Mouse (Mus musculus): ENCODE results near the gene Pakap. TPM values are rescaled to one million over a fixed set of nuclear protein-coding genes. Genes with fewer than 3 reads are reported as not detected.

The Pakap gene
- polyA plus RNA-seq, 1 experiment from 2014 or later, result 22.8 TPM

DNA sequence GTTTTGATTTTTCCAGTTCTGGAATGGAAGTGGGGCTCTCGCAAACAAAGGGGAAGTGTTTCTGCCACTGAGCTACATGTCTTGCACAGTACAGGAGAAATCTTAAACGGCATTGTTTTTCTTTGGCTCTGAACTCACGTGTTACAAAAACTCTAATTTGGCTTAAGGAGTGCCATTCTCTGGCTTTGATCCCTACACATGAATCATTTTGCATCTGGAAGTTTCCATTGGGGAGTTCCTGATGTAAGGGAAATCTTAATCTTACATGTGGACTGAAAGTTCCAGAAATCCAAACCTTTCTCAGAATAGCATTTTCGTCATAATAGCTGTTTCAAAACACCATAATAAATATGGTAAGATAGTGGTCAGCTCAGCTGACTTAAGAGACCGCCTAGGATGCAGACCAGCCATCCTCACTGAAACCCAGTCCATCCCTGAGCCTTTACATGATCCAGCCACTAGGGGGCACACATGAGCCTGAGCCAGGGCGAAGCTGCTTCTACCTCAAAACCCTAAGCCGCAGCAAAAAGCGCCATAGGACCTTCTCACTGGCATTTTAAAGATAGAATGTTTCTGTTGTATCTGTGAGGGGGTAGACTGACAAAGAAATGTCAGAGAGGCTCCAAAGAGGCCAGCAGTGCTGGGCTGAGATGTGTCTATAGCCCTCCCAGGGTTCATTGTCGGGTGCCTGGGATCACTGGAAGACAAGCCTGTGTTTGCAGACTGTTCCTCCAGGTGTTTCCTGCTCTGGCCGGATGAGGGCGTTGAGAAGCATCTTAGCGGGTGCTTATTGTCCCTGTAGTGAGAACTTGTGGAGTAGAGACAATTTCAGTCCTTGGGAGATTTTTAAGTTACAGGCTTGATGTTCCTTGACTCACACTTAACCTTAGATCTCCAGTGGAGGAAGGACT, 105.3 kb downstream of the Pakap start:
- Histone ChIP-seq H3K27me3 (ENCODE audit: low read depth, poor library complexity, severe bottlenecking) (peaks cover 25% of the 10 kb centered on the region), H3K36me3 (no peaks in the 10 kb centered on the region), H3K4me3 (peak overlapping the region; percentile 45), H3K27ac (replicated peaks) (peak overlapping the region; percentile 56), H3K4me1 (peaks cover 26% of the 10 kb centered on the region), H3K9me3 (replicated peaks) (no peaks in the 10 kb centered on the region)
- DNase-seq (ENCODE audit: low spot score), result peak; percentile 86
- WGBS, result 18% methylated on average over 12 of the region's 12 CpGs

GRCm38 (mm10) chr4:57674351-57674750, 106.4 kb downstream of the Pakap start:
- no peak for DNase-seq (ENCODE audit: low spot score)
- H3K9me3 ChIP-seq (replicated peaks), result no peaks in the 10 kb centered on the region
- H3K4me3 ChIP-seq, result no peak overlapping the region
- no peak overlapping the region for H3K27ac ChIP-seq (replicated peaks)
- H3K4me1 ChIP-seq, result peaks cover 31% of the 10 kb centered on the region
- peaks cover 25% of the 10 kb centered on the region for H3K27me3 ChIP-seq (ENCODE audit: low read depth, poor library complexity, severe bottlenecking)
- 79% methylated on average over 7 of the region's 7 CpGs for WGBS
- no peaks in the 10 kb centered on the region for H3K36me3 ChIP-seq

- H3K4me3 ChIP-seq, result peak overlapping the region; percentile 41
- peaks cover 25% of the 10 kb centered on the region for H3K27me3 ChIP-seq (ENCODE audit: low read depth, poor library complexity, severe bottlenecking)
- peak; percentile 59 for DNase-seq (ENCODE audit: low spot score)
- peaks cover 31% of the 10 kb centered on the region for H3K4me1 ChIP-seq
- no peaks in the 10 kb centered on the region for H3K36me3 ChIP-seq
- peak overlapping the region; percentile 69; the same call in 1 of the 2 replicates for H3K27ac ChIP-seq (replicated peaks)
- WGBS, result 3% methylated on average over 13 of the region's 13 CpGs
- H3K9me3 ChIP-seq (replicated peaks), result no peaks in the 10 kb centered on the region
Observed at GRCm38 (mm10) chr4:57675387-57675786, 107.4 kb downstream of the Pakap start.

DNA sequence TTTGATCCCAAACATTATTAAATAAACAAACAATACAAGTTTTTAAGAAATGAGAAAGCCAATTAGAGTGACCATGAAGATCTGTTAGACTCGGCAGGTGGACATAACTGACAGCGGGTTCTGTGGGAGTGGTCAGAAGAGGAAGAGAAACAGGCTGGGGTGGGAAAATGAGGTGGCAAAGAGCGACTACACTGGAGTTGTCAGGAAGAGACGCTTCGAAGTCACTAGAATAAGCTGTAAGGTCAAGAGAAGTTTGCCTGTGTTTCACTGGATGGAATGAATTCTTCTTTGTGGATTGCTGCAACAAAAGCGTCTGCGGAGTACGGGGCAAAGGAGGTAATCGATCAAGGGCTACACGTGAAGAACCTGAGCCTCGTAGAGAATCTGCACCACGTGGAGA, 109.9 kb downstream of the Pakap start:
- no peak for DNase-seq (ENCODE audit: low spot score)
- Histone ChIP-seq H3K27ac (replicated peaks) (no peak overlapping the region), H3K36me3 (no peaks in the 10 kb centered on the region), H3K27me3 (ENCODE audit: low read depth, poor library complexity, severe bottlenecking) (peaks cover 25% of the 10 kb centered on the region), H3K9me3 (replicated peaks) (no peaks in the 10 kb centered on the region), H3K4me3 (no peak overlapping the region), H3K4me1 (peaks cover 38% of the 10 kb centered on the region)
- 88% methylated on average over 12 of the region's 12 CpGs for WGBS

DNA sequence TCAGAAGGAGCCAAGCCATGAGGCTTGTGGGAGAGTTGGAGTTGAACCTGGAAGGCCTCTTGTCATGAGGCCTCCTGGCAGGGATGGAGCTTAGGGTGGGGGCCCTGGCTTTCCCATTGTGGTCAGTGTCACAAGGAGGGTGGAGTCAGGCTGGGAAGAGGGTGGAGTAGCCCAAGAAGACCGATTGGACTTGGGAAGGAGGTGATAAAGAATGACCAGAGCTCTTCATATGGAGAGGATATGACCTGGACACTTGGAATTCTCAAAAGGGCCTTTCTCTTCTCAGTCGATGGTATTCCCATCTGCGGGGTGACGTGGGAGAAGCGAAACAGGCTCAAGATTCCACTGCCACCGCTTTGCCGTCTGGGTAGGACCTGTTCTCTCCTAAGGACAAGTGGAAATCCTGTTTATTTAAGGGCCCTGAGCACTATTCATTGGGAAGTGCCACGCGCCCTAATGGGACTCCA, 111.0 kb downstream of the Pakap start:
- no peak overlapping the region for H3K4me3 ChIP-seq
- peaks cover 20% of the 10 kb centered on the region for H3K27me3 ChIP-seq (ENCODE audit: low read depth, poor library complexity, severe bottlenecking)
- DNase-seq (ENCODE audit: low spot score), result no peak
- H3K36me3 ChIP-seq, result no peaks in the 10 kb centered on the region
- 82% methylated on average over 9 of the region's 9 CpGs for WGBS
- H3K27ac ChIP-seq (replicated peaks), result no peak overlapping the region
- no peaks in the 10 kb centered on the region for H3K9me3 ChIP-seq (replicated peaks)
- peaks cover 31% of the 10 kb centered on the region for H3K4me1 ChIP-seq

- 84% methylated on average over 12 of the region's 12 CpGs for WGBS
- Histone ChIP-seq H3K36me3 (no peaks in the 10 kb centered on the region), H3K27me3 (ENCODE audit: low read depth, poor library complexity, severe bottlenecking) (peaks cover 9% of the 10 kb centered on the region; the same call in 1 of the 2 replicates), H3K9me3 (replicated peaks) (no peaks in the 10 kb centered on the region), H3K27ac (replicated peaks) (no peak overlapping the region), H3K4me1 (peaks cover 20% of the 10 kb centered on the region), H3K4me3 (no peak overlapping the region)
- no peak for DNase-seq (ENCODE audit: low spot score)
Observed at GRCm38 (mm10) chr4:57680186-57680585, 112.2 kb downstream of the Pakap start.

DNA sequence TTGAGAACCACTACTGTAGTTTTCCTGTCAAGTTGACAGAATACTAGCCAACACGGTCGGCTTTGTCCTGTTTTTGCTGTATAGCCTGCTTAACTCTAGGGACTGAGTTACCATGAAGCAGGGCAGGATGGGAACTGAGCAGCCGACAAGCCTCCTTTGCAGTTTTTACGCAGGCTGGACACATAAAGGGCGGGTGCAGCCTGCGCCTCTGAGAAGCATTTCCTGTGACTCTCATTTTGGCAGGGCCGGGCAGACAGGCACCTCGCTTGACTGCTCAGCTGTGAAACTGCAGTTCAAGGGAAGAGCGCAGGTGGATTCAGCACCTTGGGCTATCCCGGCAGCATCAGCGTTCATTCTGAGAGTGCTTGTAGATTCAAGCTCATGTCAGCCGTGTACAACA, 113.5 kb downstream of the Pakap start:
- H3K27ac ChIP-seq (replicated peaks), result no peak overlapping the region
- DNase-seq (ENCODE audit: low spot score), result no peak
- no peak overlapping the region for H3K4me3 ChIP-seq
- H3K27me3 ChIP-seq (ENCODE audit: low read depth, poor library complexity, severe bottlenecking), result no peaks in the 10 kb centered on the region
- H3K36me3 ChIP-seq, result no peaks in the 10 kb centered on the region
- H3K4me1 ChIP-seq, result peaks cover 12% of the 10 kb centered on the region
- H3K9me3 ChIP-seq (replicated peaks), result no peaks in the 10 kb centered on the region
- WGBS, result 58% methylated on average over 12 of the region's 12 CpGs

- Histone ChIP-seq H3K36me3 (no peaks in the 10 kb centered on the region), H3K4me1 (peaks cover 19% of the 10 kb centered on the region), H3K27me3 (ENCODE audit: low read depth, poor library complexity, severe bottlenecking) (no peaks in the 10 kb centered on the region), H3K4me3 (no peak overlapping the region), H3K27ac (replicated peaks) (no peak overlapping the region), H3K9me3 (replicated peaks) (no peaks in the 10 kb centered on the region)
- DNase-seq (ENCODE audit: low spot score), result no peak
- 93% methylated on average over 2 of the region's 2 CpGs for WGBS
Observed at GRCm38 (mm10) chr4:57682341-57682740, 114.4 kb downstream of the Pakap start.

DNA sequence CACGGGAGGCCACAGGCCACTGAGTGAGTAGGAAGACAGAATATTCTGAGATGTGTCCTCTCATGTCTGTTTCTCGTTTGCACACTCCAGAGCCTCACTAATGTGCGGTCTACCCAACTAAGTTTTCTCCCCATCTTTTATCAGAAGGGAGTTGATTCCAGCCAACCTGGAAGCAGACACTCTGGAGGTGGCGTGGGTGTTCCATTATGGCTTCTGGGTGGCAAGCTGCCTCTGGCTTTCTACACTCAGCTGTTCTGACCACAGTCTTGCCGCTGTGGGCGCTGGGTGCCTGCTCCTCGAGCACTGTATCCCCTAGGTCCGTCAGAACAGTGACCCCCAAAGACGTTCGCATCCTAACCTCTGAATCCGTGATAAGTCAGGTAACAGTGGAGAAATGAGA, 115.0 kb downstream of the Pakap start:
- Histone ChIP-seq H3K4me1 (peaks cover 19% of the 10 kb centered on the region), H3K9me3 (replicated peaks) (no peaks in the 10 kb centered on the region), H3K36me3 (no peaks in the 10 kb centered on the region), H3K27ac (replicated peaks) (no peak overlapping the region), H3K27me3 (ENCODE audit: low read depth, poor library complexity, severe bottlenecking) (no peaks in the 10 kb centered on the region), H3K4me3 (no peak overlapping the region)
- 88% methylated on average over 11 of the region's 11 CpGs for WGBS
- DNase-seq (ENCODE audit: low spot score), result no peak

DNA sequence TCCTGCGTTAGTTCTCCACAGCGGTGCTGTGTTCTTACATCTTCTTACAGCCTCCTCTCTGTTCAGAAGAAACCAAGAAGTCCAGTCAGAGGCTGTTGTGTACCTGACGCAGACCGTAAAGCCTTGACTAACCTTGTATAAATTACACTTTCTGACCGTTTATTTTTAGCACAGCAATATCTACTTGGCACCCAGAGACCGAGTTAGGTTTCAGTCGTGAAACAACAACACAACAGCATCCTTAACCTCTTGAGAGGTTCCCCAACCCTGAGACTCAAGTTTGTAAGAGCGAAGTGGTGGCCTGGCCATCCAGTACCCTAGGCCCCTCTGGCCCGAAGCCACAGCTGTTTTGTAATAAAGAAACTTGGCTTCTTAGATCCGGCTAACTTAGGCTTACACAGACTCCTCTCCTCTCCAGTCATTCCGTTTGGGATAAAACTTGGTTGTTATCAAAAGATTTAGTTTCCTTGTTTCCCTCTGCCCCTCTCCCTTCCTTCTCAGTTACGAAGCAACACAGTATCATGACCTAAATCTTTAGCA, 116.8 kb downstream of the Pakap start:
- H3K4me3 ChIP-seq, result no peak overlapping the region
- DNase-seq (ENCODE audit: low spot score), result no peak
- no peaks in the 10 kb centered on the region for H3K36me3 ChIP-seq
- H3K27ac ChIP-seq (replicated peaks), result no peak overlapping the region
- H3K9me3 ChIP-seq (replicated peaks), result no peaks in the 10 kb centered on the region
- peaks cover 22% of the 10 kb centered on the region for H3K4me1 ChIP-seq
- 82% methylated on average over 12 of the region's 12 CpGs for WGBS
- H3K27me3 ChIP-seq (ENCODE audit: low read depth, poor library complexity, severe bottlenecking), result no peaks in the 10 kb centered on the region

- WGBS, result 72% methylated on average over 3 of the region's 3 CpGs
- H3K4me1 ChIP-seq, result peaks cover 18% of the 10 kb centered on the region
- DNase-seq (ENCODE audit: low spot score), result no peak
- no peak overlapping the region for H3K4me3 ChIP-seq
- H3K27ac ChIP-seq (replicated peaks), result no peak overlapping the region
- H3K27me3 ChIP-seq (ENCODE audit: low read depth, poor library complexity, severe bottlenecking), result no peaks in the 10 kb centered on the region
- H3K9me3 ChIP-seq (replicated peaks), result no peaks in the 10 kb centered on the region
- H3K36me3 ChIP-seq, result no peaks in the 10 kb centered on the region
Observed at GRCm38 (mm10) chr4:57686736-57687135, 118.8 kb downstream of the Pakap start.

DNA sequence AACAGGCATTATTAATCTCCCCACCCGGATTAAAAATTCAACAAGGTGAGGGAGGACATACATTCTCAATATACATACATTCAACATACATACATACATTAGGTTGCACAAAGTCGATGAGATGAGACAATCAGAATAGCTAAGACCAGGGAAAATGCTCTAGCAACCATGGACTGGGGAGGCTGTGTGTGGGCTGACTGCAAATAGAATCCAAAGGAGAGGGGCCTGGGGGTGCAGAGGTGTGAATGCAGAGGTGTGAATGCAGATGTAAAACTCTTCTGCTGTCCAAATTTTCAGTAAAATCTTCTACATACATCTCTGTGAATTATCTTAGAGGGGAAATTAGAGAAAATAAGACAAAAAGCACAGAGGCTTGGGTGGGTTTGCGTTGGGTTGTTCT, 119.6 kb downstream of the Pakap start:
- H3K27ac ChIP-seq (replicated peaks), result no peak overlapping the region
- no peaks in the 10 kb centered on the region for H3K27me3 ChIP-seq (ENCODE audit: low read depth, poor library complexity, severe bottlenecking)
- WGBS, result 87% methylated on average over 3 of the region's 3 CpGs
- no peak overlapping the region for H3K4me3 ChIP-seq
- no peaks in the 10 kb centered on the region for H3K9me3 ChIP-seq (replicated peaks)
- H3K4me1 ChIP-seq, result peaks cover 18% of the 10 kb centered on the region; the same call in 1 of the 2 replicates
- H3K36me3 ChIP-seq, result no peaks in the 10 kb centered on the region
- no peak for DNase-seq (ENCODE audit: low spot score)

DNA sequence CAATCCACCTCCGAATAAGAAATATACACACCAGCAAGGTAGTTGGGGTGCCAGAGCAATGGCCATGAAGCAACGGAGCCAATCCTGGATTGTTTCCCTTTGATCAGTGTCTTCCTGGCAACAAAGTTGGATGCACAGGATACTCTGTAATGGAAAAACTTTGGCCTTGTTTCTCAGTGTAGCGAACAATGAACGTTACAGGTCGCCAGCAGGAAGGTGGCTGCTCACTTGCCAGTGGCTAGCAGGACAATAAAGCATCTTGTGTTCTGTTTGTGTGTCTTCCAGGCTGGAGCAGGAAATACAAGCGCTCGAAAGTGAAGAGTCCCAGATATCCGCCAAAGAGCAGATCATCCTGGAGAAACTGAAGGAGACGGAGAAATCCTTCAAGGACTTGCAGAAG, 120.2 kb downstream of the Pakap start:
- DNase-seq (ENCODE audit: low spot score), result no peak
- Histone ChIP-seq H3K27ac (replicated peaks) (no peak overlapping the region), H3K27me3 (ENCODE audit: low read depth, poor library complexity, severe bottlenecking) (no peaks in the 10 kb centered on the region), H3K4me3 (no peak overlapping the region), H3K36me3 (no peaks in the 10 kb centered on the region), H3K4me1 (peaks cover 18% of the 10 kb centered on the region; the same call in 1 of the 2 replicates), H3K9me3 (replicated peaks) (no peaks in the 10 kb centered on the region)
- 86% methylated on average over 9 of the region's 9 CpGs for WGBS
